Mouse (Mus musculus) brain, adult 10 weeks (tissue): Measurements from ENCODE around the gene Trim29. TPM values are rescaled to one million over a fixed set of nuclear protein-coding genes. Genes with fewer than 3 reads are reported as not detected.

Experiments
- polyA plus RNA-seq: library from polyadenylated mRNA; stranded (reverse); fragments of 350-450 nt; fragmentation: Illumina TruSeq; extraction: RNeasy Lipid Tissue Mini Kit (QIAGEN cat#74804); gene quantifications from one replicate; pipeline ENCODE4 v1.2.3, GENCODE M21; 2015; ENCODE audit warnings: low read depth, low replicate concordance

Gene Trim29
- not detected for polyA plus RNA-seq

DNA sequence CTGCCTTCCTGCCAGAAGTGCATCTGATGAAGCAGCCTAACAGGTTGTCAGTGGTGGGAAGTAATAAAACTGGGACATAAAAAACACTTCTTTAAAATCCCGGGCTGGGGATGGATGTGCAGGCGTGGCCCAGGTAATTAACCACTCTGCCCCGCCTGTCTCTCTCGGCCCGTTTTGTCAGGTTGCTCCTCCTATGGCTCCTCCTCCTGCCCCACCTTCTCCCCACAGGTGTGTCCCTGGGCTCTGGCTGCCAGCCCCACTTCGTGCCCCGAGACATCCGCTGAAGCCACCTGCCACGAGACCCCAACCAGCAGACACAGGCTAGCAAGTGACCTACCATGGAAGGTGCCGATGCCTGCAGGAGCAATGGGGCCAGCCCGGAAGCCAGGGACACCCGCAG is at the start of gene Trim29:
Gene Trim29 (plus strand): TSS at position 311 of the 400 bp plus-strand sequence.

Other genes starting within 250 kb of the Trim29 start
- 67.0 TPM for gene Arhgef12, start 203.6 kb upstream of the Trim29 start, polyA plus RNA-seq
- 15.7 TPM for gene Tmem136, start 194.3 kb upstream of the Trim29 start, polyA plus RNA-seq
- 0.59 TPM for gene Pou2f3, start 100.5 kb upstream of the Trim29 start, polyA plus RNA-seq
- gene Oaf, start 70.9 kb upstream of the Trim29 start, polyA plus RNA-seq, result 13.5 TPM